20 mouse cellular contexts compared by ENCODE assay signal in genomic region chr13:101761617-101762016, GRCm38 (mm10). TPM values are rescaled to one million over a fixed set of nuclear protein-coding genes. Genes with fewer than 3 reads are reported as not detected.
A peak's percentile ranks its signal among the peaks of the same experiment; 100 is the strongest.
DNase-seq lines count a peak whose midpoint lies in the region; ATAC-seq and TF ChIP-seq lines count a peak whose summit lies in the region.
"Had no signal": no experiment of that assay in that cellular context is flagged by ENCODE, and none has a peak within 500 bp of the region (broad histone marks: within the 10 kb centered on the region; RNA-seq: fewer than 3 reads in every experiment).

No protein-coding gene starts in this region.

- 0 out of 2 replicates have a peak overlapping the region, but pooled peaks have one; percentile 29 for H3K27ac ChIP-seq in heart, embryonic 10.5 days
- peak overlapping the region; percentile 60 for H3K27ac ChIP-seq in heart, postnatal 0 days (ENCODE audit: low read depth)
- peak overlapping the region; percentile 39 for H3K27ac ChIP-seq in macrophage
- H3K27ac ChIP-seq: forebrain, embryonic 13.5 days; hindbrain, embryonic 15.5 days; midbrain, embryonic 15.5 days; neural tube, embryonic 12.5 days had no signal

- intact Hi-C loops in heart, postnatal 14 days (cut with DNase I), result loop anchor here (10.0 kb wide), 1 partner anchor 563 kb away; no protein-coding TSS in a partner anchor

- H3K27me3 ChIP-seq in heart, embryonic 10.5 days (ENCODE audit: insufficient read depth, poor library complexity, severe bottlenecking), result no peaks in the 10 kb centered on the region
- H3K27me3 ChIP-seq in heart, postnatal 0 days (ENCODE audit: control insufficient read depth, insufficient read depth, low read length), result no peaks in the 10 kb centered on the region
- H3K27me3 ChIP-seq: embryonic facial prominence, embryonic 13.5 days; hindbrain, embryonic 15.5 days; kidney, embryonic 15.5 days; midbrain, embryonic 15.5 days; neural tube, embryonic 12.5 days had no signal

- peak overlapping the region; percentile 14; the same call in 1 of the 2 replicates for H3K4me2 ChIP-seq in heart, postnatal 0 days (ENCODE audit: low read depth, low read length)
- H3K4me2 ChIP-seq: forebrain, embryonic 13.5 days; hindbrain, embryonic 15.5 days; midbrain, embryonic 15.5 days; neural tube, embryonic 12.5 days had no signal

- H3K36me3 ChIP-seq in heart, embryonic 10.5 days, result peaks cover 5% of the 10 kb centered on the region
- H3K36me3 ChIP-seq in heart, postnatal 0 days (replicated peaks; ENCODE audit: control insufficient read depth, insufficient read depth, low read length), result peaks cover 9% of the 10 kb centered on the region
- H3K36me3 ChIP-seq in macrophage (ENCODE audit: inconsistent target), result peaks cover 24% of the 10 kb centered on the region

- ATAC-seq in heart, postnatal 0 days (ENCODE audit: insufficient read depth, low read depth), result no peak
- ATAC-seq: forebrain, embryonic 13.5 days; midbrain, embryonic 15.5 days had no signal

- no peak for DNase-seq in heart, embryonic 10.5 days (ENCODE audit: low spot score)
- DNase-seq in heart, postnatal 14 days, result no peak
- peak; percentile 34 for DNase-seq in MEL-GATA-1-ER (ENCODE audit: extremely low read depth, low read depth)
- DNase-seq in heart, postnatal 0 days (ENCODE audit: low spot score), result no peak
- no peak for DNase-seq in layer of hippocampus, adult 11-12 months (ENCODE audit: low spot score)
- no peak for DNase-seq in urinary bladder, adult 2 months (ENCODE audit: low spot score)
- DNase-seq in frontal cortex, postnatal 36 days (ENCODE audit: low spot score in 2 of 2), result no peak
- DNase-seq: cerebellum, postnatal 14 days; gastrocnemius, postnatal 25 days; layer of hippocampus, adult 9-11 months; lung, postnatal 14 days; retina, postnatal 1 day; thymus, adult 2 months had no signal

- 30% methylated on average over 5 of the region's 5 CpGs for WGBS in heart, embryonic 10.5 days
- WGBS in heart, postnatal 0 days, result 29% methylated on average over 5 of the region's 5 CpGs
- WGBS in macrophage (ENCODE audit: missing documents), result 44% methylated on average over 5 of the region's 5 CpGs

- peaks cover 100% of the 10 kb centered on the region for H3K79me2 ChIP-seq in macrophage (ENCODE audit: inconsistent target)

- no peak for TF ChIP-seq CTCF in heart, postnatal 0 days (IDR thresholded peaks at IDR 0.05; ENCODE audit: low read depth)

- no peak overlapping the region for H3K9ac ChIP-seq in heart, postnatal 0 days (replicated peaks; ENCODE audit: low read depth, low read length)
- H3K9ac ChIP-seq: embryonic facial prominence, embryonic 13.5 days; forebrain, embryonic 13.5 days; hindbrain, embryonic 15.5 days; kidney, embryonic 15.5 days; midbrain, embryonic 15.5 days; neural tube, embryonic 12.5 days had no signal

- H3K4me3 ChIP-seq in heart, embryonic 10.5 days, result no peak overlapping the region
- no peak overlapping the region for H3K4me3 ChIP-seq in heart, postnatal 0 days (ENCODE audit: low read depth, low read length)
- H3K4me3 ChIP-seq in macrophage (ENCODE audit: inconsistent target), result no peak overlapping the region
- H3K4me3 ChIP-seq: embryonic facial prominence, embryonic 13.5 days; forebrain, embryonic 13.5 days; hindbrain, embryonic 15.5 days; kidney, embryonic 15.5 days; midbrain, embryonic 15.5 days; neural tube, embryonic 12.5 days had no signal

- no peak for TF ChIP-seq EP300 in heart, postnatal 0 days (IDR thresholded peaks at IDR 0.05; ENCODE audit: low read depth)

- peaks cover 87% of the 10 kb centered on the region for H3K4me1 ChIP-seq in heart, embryonic 10.5 days
- peaks cover 84% of the 10 kb centered on the region for H3K4me1 ChIP-seq in heart, postnatal 0 days (ENCODE audit: control insufficient read depth, insufficient read depth)

- no peaks in the 10 kb centered on the region for H3K9me3 ChIP-seq in heart, embryonic 10.5 days
- H3K9me3 ChIP-seq in heart, postnatal 0 days (replicated peaks; ENCODE audit: control insufficient read depth, low read length), result no peaks in the 10 kb centered on the region
- H3K9me3 ChIP-seq: embryonic facial prominence, embryonic 13.5 days; forebrain, embryonic 13.5 days; hindbrain, embryonic 15.5 days; kidney, embryonic 15.5 days; midbrain, embryonic 15.5 days; neural tube, embryonic 12.5 days had no signal

RNA-seq across cellular contexts. Expression of gene Pik3r1, which starts 6.4 kb away (rescaled TPM):
- polyA plus RNA-seq in heart, embryonic 10.5 days (2016; fragmentation: Nextera tagmentation; extraction: Ambion mirVana), result 13.6 and 14.4 TPM in 2 replicates
- 100 to 1,000 TPM in 1 of 2 experiments, 10 to 100 TPM in 1; 99.1 to 106 TPM for total RNA-seq in heart, postnatal 14 days (2021)
- 31.6 and 33.8 TPM in 2 replicates for total RNA-seq in heart, postnatal 0 days (2014; rRNA removed; ENCODE audit: low replicate concordance)
- polyA plus RNA-seq in heart, postnatal 0 days (2015; fragmentation: Nextera tagmentation; extraction: Ambion mirVana), result 13.6 and 16.3 TPM in 2 replicates
- 1,000 to 10,000 TPM in 1 of 26 experiments, 100 to 1,000 TPM in 25; 208 to 1,027 (median 312) TPM for total RNA-seq in macrophage (2018; cell fraction: chromatin; rRNA removed)
- 100 to 1,000 TPM in 7 of 26 experiments, 10 to 100 TPM in 19; 69.6 to 234 (median 91.1) TPM for total RNA-seq in macrophage (2018; cell fraction: cytosol; rRNA removed)
- total RNA-seq in macrophage (2018; cell fraction: nucleus; rRNA removed), result 100 to 1,000 TPM; 134 to 744 (median 260) TPM
- polyA plus RNA-seq in macrophage (2018), result 37.8 to 47.3 TPM (median 46.9 TPM) in 3 replicates
- 30.9 and 49.8 TPM in 2 replicates for polyA plus RNA-seq in urinary bladder, adult 2 months (2012; rRNA removed)
